Mouse (Mus musculus) embryo, embryonic 11.5 days (tissue): ENCODE data around the gene Gimap8.

Experiments
- DNase-seq: peaks from one replicate; pipeline ENCODE4 v3.0.0-alpha.2; 2012; ENCODE audit warnings: low read depth, low spot score

Gene Gimap8

GRCm38 (mm10) chr6:48702146-48702545, 55.1 kb downstream of the Gimap8 start:
- DNase-seq = no peak

GRCm38 (mm10) chr6:48702601-48703000, 55.6 kb downstream of the Gimap8 start:
- DNase-seq = no peak

- DNase-seq = no peak
Measured at GRCm38 (mm10) chr6:48704146-48704545, 57.1 kb downstream of the Gimap8 start.

GRCm38 (mm10) chr6:48706130-48706529, 59.1 kb downstream of the Gimap8 start:
- DNase-seq = no peak
